Mouse (Mus musculus): ENCODE data around the gene Dst. TPM values are rescaled to one million over a fixed set of nuclear protein-coding genes. Genes with fewer than 3 reads are reported as not detected.

Gene Dst
- 38.4 and 41.4 TPM in 2 replicates for polyA plus RNA-seq (2016; fragmentation: Nextera tagmentation; extraction: Ambion mirVana)

DNA sequence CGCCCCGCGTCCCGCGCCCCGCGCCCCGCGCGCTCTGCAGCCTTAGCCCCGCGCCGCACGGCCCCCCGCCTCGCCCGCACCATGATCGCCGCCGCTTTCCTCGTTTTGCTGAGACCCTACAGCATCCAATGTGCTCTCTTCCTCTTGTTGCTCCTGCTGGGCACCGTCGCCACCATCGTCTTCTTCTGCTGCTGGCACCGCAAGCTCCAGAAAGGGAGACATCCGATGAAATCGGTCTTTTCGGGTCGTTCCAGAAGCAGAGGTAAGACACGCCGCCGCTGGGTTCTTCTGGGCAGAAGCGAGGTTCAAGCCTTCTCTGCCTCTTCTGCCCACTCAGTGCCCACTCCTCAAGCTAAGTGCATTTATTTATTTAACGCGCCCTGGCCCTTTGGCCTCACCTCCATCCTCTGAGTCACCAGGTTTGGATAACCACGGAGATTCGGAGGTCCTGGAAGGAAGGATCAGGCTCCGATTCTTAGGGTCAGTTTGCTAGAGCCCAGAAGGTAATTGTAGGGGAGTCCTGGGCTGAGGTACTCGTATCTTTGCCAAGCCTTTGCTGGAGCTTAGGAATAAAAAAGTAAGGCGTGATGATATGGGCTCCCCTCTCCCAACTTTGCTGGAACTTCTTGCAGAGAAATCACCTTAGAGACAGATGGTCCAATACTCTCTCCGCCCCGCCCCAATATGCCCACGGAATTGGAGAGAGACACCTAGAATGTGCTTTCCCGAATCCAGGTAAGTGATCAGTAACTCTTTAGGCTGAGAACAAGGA, at the start of gene Dst:
Dst (plus strand) TSS at position 35 of the 772 bp plus-strand sequence.
- peak within 1 kb of the TSS; percentile 75 for H3K4me3 ChIP-seq
- ATAC-seq (ENCODE audit: low FRiP score, low read depth), result 0 out of 2 replicates have a peak, but pooled peaks have one; percentile 3
- H3K9ac ChIP-seq (replicated peaks), result peak within 1 kb of the TSS; percentile 77
- no peaks in the 10 kb centered on the region for H3K9me3 ChIP-seq
- H3K27me3 ChIP-seq, result peaks cover 44% of the 10 kb centered on the region
- WGBS, result 4% methylated on average over 38 of the region's 44 CpGs
- peak within 1 kb of the TSS; percentile 70 for H3K27ac ChIP-seq (replicated peaks)
- peaks cover 13% of the 10 kb centered on the region for H3K4me1 ChIP-seq
- H3K36me3 ChIP-seq, result no peaks in the 10 kb centered on the region
- peak within 1 kb of the TSS; percentile 88 for H3K4me2 ChIP-seq (replicated peaks)

DNA sequence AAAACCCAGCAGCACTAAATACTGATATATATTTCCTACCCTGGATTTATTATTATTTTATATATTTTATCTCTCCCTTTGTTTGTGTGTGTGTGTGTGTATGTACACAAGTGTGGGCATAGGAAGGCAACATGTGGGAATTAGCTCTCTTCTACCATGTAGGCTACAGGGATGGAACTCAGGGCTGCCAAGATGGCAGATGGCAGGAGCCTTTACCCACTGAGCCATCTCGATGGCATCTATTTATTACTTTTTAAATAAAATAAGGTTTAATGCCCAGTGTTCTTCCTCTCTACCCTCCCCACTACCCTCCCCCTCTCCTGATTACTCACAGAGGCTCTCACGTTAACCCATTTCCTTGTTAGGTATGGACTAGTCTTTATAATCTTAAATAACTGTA, 39.0 kb upstream of the Dst start:
- Histone ChIP-seq H3K9ac (replicated peaks) (no peak overlapping the region), H3K27me3 (no peaks in the 10 kb centered on the region), H3K4me2 (replicated peaks) (no peak overlapping the region), H3K27ac (replicated peaks) (no peak overlapping the region), H3K4me3 (no peak overlapping the region), H3K4me1 (no peaks in the 10 kb centered on the region), H3K36me3 (no peaks in the 10 kb centered on the region), H3K9me3 (no peaks in the 10 kb centered on the region)
- WGBS, result 86% methylated on average over 2 of the region's 2 CpGs
- no peak for ATAC-seq (ENCODE audit: low FRiP score, low read depth)

DNA sequence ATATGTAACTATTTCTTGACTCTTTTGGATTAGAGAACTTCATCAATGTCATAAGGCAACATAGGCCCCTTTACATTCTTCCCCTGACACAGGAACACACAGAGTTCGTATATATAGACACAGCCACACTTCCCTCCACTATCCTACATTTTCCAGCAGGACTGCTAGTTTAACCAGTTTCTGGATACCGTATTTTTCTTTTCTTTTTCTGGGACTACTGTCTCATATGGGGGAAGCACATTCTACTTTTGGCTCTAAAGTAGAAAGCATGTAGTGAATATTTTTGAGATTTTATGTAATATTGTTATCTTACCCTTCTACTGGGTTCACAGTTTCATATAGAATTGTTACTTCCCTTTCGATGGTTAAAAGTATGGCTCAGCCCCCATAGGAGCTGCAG, 38.6 kb upstream of the Dst start:
- no peaks in the 10 kb centered on the region for H3K9me3 ChIP-seq
- no peak overlapping the region for H3K27ac ChIP-seq (replicated peaks)
- no peaks in the 10 kb centered on the region for H3K36me3 ChIP-seq
- no peak overlapping the region for H3K9ac ChIP-seq (replicated peaks)
- no peak overlapping the region for H3K4me2 ChIP-seq (replicated peaks)
- H3K4me1 ChIP-seq, result no peaks in the 10 kb centered on the region
- no peaks in the 10 kb centered on the region for H3K27me3 ChIP-seq
- no peak for ATAC-seq (ENCODE audit: low FRiP score, low read depth)
- no peak overlapping the region for H3K4me3 ChIP-seq
- WGBS, result 87% methylated on average over 3 of the region's 3 CpGs

DNA sequence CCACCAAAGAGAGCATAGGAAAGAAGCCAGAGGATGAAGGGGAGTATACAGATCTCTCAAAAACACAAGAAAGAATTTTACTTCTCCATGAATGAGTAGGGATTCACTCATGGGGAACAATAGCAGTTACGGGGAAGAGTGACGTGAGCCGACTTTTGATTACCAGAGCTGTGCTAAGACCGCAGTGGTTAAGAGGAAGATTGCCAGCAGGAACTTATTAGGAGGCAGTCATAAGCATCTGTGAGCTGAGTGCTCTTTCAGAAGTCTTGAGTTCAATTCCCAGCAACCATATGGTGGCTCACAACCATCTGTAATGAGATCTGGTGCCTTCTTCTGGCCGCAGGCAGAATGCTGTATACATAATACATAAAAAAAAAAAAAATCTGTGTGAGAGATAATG, 34.5 kb upstream of the Dst start:
- no peaks in the 10 kb centered on the region for H3K27me3 ChIP-seq
- no peak overlapping the region for H3K27ac ChIP-seq (replicated peaks)
- no peaks in the 10 kb centered on the region for H3K36me3 ChIP-seq
- no peaks in the 10 kb centered on the region for H3K4me1 ChIP-seq
- no peak overlapping the region for H3K4me2 ChIP-seq (replicated peaks)
- no peak overlapping the region for H3K4me3 ChIP-seq
- no peaks in the 10 kb centered on the region for H3K9me3 ChIP-seq
- no peak for ATAC-seq (ENCODE audit: low FRiP score, low read depth)
- H3K9ac ChIP-seq (replicated peaks), result no peak overlapping the region
- 86% methylated on average over 5 of the region's 5 CpGs for WGBS

DNA sequence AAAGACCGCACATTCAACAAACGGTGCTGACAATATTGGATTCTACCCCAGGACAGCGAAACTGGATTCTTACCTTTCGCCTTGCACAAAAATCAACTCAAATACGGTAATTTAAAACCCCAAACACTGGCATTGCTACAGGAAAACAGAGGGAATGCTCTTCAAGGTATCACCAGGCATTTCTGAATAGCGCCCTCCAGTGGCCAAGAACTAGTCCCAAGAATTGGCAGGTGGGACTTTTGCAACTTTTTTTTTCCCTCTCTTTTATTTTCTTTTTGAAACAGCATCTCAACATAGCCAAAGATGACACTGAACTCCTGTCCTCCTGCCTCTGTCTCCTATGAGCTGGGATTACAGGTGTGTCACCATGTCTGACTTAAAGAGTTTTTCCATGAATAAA, 32.3 kb upstream of the Dst start:
- WGBS, result 47% methylated on average over 6 of the region's 6 CpGs

DNA sequence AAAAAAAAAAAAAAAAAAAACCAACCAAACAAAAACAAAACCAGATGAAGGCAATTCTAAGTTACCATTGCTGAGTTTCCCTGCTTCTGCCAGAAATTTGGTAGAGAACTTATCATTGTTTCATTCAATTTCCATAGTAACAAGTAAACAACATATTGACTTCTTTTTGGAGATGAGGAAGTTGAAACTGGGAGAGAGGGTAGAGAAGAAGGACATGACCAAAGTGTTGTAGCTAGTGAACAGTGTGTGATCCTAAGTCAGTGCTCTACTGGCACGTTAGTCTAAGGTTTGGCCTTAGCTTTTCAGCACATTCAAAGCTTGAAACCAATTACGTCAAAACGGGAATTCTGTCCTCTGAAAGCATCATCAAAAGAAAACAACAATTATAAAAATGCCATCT, 31.6 kb upstream of the Dst start:
- H3K27me3 ChIP-seq, result no peaks in the 10 kb centered on the region
- no peaks in the 10 kb centered on the region for H3K36me3 ChIP-seq
- no peak overlapping the region for H3K4me2 ChIP-seq (replicated peaks)
- 82% methylated on average over 3 of the region's 3 CpGs for WGBS
- no peak for ATAC-seq (ENCODE audit: low FRiP score, low read depth)
- H3K4me3 ChIP-seq, result no peak overlapping the region
- H3K27ac ChIP-seq (replicated peaks), result no peak overlapping the region
- H3K9me3 ChIP-seq, result no peaks in the 10 kb centered on the region
- H3K9ac ChIP-seq (replicated peaks), result no peak overlapping the region
- H3K4me1 ChIP-seq, result no peaks in the 10 kb centered on the region

More for the DNA sequence above, 32.3 kb upstream of the Dst start:
- Histone ChIP-seq H3K9me3 (no peaks in the 10 kb centered on the region), H3K4me3 (no peak overlapping the region), H3K27me3 (no peaks in the 10 kb centered on the region), H3K4me2 (replicated peaks) (no peak overlapping the region), H3K36me3 (no peaks in the 10 kb centered on the region), H3K4me1 (no peaks in the 10 kb centered on the region), H3K9ac (replicated peaks) (no peak overlapping the region), H3K27ac (replicated peaks) (no peak overlapping the region)
- no peak for ATAC-seq (ENCODE audit: low FRiP score, low read depth)

DNA sequence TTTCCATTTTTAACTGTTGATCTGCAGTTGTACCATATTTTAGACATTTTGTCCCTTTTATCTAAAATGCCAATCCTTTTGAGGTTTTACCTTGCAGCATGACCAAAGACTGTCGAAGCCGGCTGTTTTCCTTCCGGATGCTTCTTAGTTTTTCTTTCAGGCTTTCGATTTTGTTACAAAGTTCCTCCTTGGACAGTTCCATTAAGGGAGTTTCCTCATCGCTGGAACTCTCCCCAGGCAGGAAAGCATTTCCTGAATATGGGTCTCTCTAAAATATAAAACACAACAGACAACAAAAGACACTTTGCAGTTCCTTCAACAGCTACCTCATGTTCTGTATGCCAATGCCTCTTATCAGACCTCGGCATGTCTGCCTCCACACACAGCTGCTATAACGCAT, 29.9 kb upstream of the Dst start:
- Histone ChIP-seq H3K9me3 (no peaks in the 10 kb centered on the region), H3K27me3 (no peaks in the 10 kb centered on the region)
- 89% methylated on average over 7 of the region's 7 CpGs for WGBS

DNA sequence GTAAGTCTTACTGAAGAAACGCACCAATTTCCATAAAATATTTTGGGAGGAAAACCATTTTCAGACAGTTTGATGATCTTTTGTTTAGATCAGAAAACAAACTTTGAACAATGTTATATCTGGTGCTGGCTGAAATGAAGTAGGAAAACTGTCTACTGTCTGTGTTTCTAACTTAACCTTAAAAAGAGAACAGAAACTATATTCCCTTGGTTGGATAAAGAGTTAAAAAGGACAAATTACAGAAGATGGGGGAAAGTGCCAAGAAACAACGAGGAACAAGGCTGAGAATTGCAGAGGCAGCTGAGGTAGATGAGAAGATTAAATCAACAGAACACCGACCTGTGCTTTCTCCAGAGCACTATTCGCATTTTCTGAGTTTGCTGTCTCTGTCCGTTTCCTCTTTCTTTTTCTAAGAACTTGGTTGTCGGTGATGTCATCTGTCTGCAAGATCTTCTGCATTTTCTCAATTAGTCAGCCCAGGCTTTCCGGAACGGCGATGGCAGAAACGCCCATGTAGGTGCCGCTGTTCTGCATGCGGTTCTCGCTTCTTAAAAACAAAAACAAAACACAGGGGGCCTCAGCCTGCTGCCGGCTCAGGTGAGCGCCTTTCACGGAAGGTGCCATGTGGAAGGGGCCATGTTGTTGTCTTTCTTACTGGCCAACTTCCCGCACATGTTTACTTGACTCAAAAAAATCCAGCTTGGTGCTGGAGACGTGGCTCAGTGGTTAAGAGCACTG, 24.8 kb upstream of the Dst start:
- no peak for ATAC-seq (ENCODE audit: low FRiP score, low read depth)
- Histone ChIP-seq H3K9me3 (no peaks in the 10 kb centered on the region), H3K4me3 (no peak overlapping the region), H3K36me3 (no peaks in the 10 kb centered on the region), H3K4me1 (no peaks in the 10 kb centered on the region), H3K27me3 (no peaks in the 10 kb centered on the region), H3K4me2 (replicated peaks) (peak overlapping the region; percentile 21), H3K27ac (replicated peaks) (no peak overlapping the region), H3K9ac (replicated peaks) (no peak overlapping the region)
- 27% methylated on average over 18 of the region's 18 CpGs for WGBS

More for the DNA sequence above, 29.9 kb upstream of the Dst start:
- Histone ChIP-seq H3K4me1 (no peaks in the 10 kb centered on the region), H3K36me3 (no peaks in the 10 kb centered on the region), H3K27ac (replicated peaks) (no peak overlapping the region), H3K4me2 (replicated peaks) (no peak overlapping the region), H3K4me3 (no peak overlapping the region), H3K9ac (replicated peaks) (no peak overlapping the region)
- ATAC-seq (ENCODE audit: low FRiP score, low read depth), result no peak

DNA sequence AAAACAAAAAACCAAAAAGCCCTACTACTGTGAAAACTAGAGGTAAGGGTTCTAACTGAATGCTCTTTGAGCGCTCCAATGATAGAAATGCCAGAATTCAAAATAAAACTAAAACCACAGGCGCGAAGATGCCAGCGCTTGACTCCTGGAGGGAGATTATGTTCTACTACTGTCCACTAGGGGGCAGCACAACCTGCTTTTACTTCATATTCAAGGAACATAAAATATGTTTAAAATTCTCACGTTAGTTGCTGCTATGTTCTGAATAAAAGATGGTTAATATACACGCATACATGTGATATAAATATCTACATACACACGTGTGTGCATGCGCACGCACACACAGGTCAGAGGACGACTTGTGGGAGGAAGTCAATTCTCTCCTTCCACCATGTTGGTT, 15.2 kb upstream of the Dst start:
- Histone ChIP-seq H3K4me1 (no peaks in the 10 kb centered on the region), H3K27me3 (no peaks in the 10 kb centered on the region), H3K36me3 (no peaks in the 10 kb centered on the region), H3K9me3 (no peaks in the 10 kb centered on the region), H3K27ac (replicated peaks) (no peak overlapping the region), H3K4me3 (no peak overlapping the region), H3K4me2 (replicated peaks) (no peak overlapping the region), H3K9ac (replicated peaks) (no peak overlapping the region)
- WGBS, result 71% methylated on average over 10 of the region's 10 CpGs
- ATAC-seq (ENCODE audit: low FRiP score, low read depth), result no peak

DNA sequence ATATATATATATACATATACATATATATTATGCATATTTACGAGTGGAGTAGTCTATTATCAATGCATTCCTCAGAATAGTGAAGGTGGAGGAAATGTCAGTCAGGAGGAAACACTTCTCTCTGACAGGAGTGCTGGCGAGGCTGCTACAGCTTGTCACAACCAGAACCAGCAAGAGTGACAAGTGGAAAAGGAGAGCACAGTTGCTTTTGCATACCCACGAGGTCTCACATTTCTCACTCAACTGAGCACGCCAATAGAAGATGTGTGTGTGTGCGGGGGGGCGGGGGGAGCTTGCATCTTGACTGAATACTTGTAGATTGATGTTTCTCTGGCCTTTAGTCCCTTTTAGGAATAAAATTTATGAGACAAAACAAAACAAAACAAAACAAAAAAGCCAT, 11.9 kb upstream of the Dst start:
- H3K27ac ChIP-seq (replicated peaks), result no peak overlapping the region
- H3K36me3 ChIP-seq, result no peaks in the 10 kb centered on the region
- no peaks in the 10 kb centered on the region for H3K9me3 ChIP-seq
- H3K4me1 ChIP-seq, result no peaks in the 10 kb centered on the region
- no peak overlapping the region for H3K4me3 ChIP-seq
- 75% methylated on average over 6 of the region's 6 CpGs for WGBS
- H3K4me2 ChIP-seq (replicated peaks), result no peak overlapping the region
- H3K9ac ChIP-seq (replicated peaks), result no peak overlapping the region
- ATAC-seq (ENCODE audit: low FRiP score, low read depth), result no peak
- H3K27me3 ChIP-seq, result no peaks in the 10 kb centered on the region

DNA sequence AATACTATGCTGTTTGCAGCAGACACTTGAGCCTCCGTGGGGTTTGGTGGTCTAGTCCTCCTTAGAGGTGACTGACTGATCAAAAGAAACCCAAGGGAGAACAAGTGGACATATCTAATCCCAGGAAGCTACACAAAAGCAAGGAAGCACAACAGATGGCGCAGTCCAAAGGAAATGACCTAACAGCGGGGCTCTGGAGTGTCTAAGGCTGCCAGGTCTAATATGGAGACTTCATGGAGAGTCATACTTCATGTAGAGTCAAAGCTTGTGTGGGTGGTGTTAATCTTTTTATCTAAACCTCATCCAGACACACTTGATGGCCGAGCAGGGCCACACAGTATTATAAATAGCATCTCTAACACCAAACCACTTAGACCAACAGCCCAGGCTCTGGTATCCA, 11.4 kb upstream of the Dst start:
- WGBS, result 78% methylated on average over 4 of the region's 4 CpGs

DNA sequence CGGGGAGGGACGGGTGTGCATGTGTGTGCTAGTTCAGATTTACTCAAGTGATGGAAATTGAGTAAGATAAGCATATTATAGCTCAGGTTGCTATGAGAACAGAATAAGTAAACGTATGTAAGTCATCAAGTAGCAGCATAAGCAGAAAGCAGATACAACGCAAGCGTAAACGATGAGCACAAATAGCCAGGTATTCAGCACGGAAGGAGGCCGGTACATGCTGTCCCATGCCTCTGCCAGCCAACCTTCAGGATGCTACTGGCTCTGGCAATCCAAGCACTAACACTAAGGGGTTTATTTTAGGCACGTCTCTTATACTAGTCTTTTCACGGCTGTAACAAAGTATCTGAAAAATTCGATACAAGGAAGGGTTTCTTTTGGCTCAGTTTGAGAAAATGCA, 10.6 kb upstream of the Dst start:
- Histone ChIP-seq H3K27me3 (no peaks in the 10 kb centered on the region), H3K4me1 (no peaks in the 10 kb centered on the region), H3K4me3 (no peak overlapping the region), H3K9ac (replicated peaks) (no peak overlapping the region), H3K9me3 (no peaks in the 10 kb centered on the region), H3K27ac (replicated peaks) (no peak overlapping the region), H3K4me2 (replicated peaks) (no peak overlapping the region), H3K36me3 (no peaks in the 10 kb centered on the region)
- 91% methylated on average over 11 of the region's 11 CpGs for WGBS
- ATAC-seq (ENCODE audit: low FRiP score, low read depth), result no peak

More for the DNA sequence above, 11.4 kb upstream of the Dst start:
- Histone ChIP-seq H3K4me3 (no peak overlapping the region), H3K36me3 (no peaks in the 10 kb centered on the region), H3K27ac (replicated peaks) (no peak overlapping the region), H3K4me2 (replicated peaks) (no peak overlapping the region), H3K9me3 (no peaks in the 10 kb centered on the region), H3K9ac (replicated peaks) (no peak overlapping the region), H3K4me1 (no peaks in the 10 kb centered on the region), H3K27me3 (no peaks in the 10 kb centered on the region)
- ATAC-seq (ENCODE audit: low FRiP score, low read depth), result no peak
